Mouse (Mus musculus) hindbrain, postnatal 0 days (tissue): ENCODE measurements around the gene Ddr1. TPM values are rescaled to one million over a fixed set of nuclear protein-coding genes. Genes with fewer than 3 reads are reported as not detected.

Experiments
- ATAC-seq: fragments of 200-750 bp; cut with Nextera tagmentation; 2 replicates; pipeline ENCODE4 v1.8.0; 2017; ENCODE audit warnings: mild to moderate bottlenecking, moderate TSS enrichment, moderate library complexity
- DNase-seq: peaks from one replicate; pipeline ENCODE4 v3.0.0-alpha.2; 2015; ENCODE audit warnings: low spot score
- H3K27ac ChIP-seq: fragments of 300-500 bp; sonication (generic); 2 replicates; pipeline ENCODE4 v1.5.1; 2014; ENCODE audit warnings: mild to moderate bottlenecking
- H3K27me3 ChIP-seq: fragments of 300-500 bp; sonication (generic); 2 replicates; pipeline ENCODE4 v1.6.1; 2014; ENCODE audit warnings: low read length, mixed read lengths; ENCODE audit not compliant: insufficient read depth
- H3K36me3 ChIP-seq: fragments of 300-500 bp; sonication (generic); 2 replicates; pipeline ENCODE4 v1.6.1; 2014; ENCODE audit warnings: low read length, mixed read lengths; ENCODE audit not compliant: insufficient read depth
- H3K4me1 ChIP-seq: fragments of 300-500 bp; sonication (generic); 2 replicates; pipeline ENCODE4 v1.6.1; 2014; ENCODE audit warnings: antibody characterized with exemption, low read length, mixed read lengths; ENCODE audit not compliant: insufficient read depth
- H3K4me2 ChIP-seq: fragments of 300-500 bp; sonication (generic); 2 replicates; pipeline ENCODE4 v1.6.1; 2014; ENCODE audit warnings: low read depth, mild to moderate bottlenecking, low read length, moderate library complexity, mixed read lengths
- H3K4me3 ChIP-seq: fragments of 300-500 bp; sonication (generic); 2 replicates; pipeline ENCODE4 v1.5.1; 2014; ENCODE audit warnings: low read length
- H3K9ac ChIP-seq: fragments of 300-500 bp; sonication (generic); replicated peaks from 2 replicates; pipeline ENCODE4 v1.6.1; 2014; ENCODE audit warnings: mild to moderate bottlenecking, low read length, moderate library complexity, mixed read lengths
- H3K9me3 ChIP-seq: fragments of 300-500 bp; sonication (generic); 2 replicates; pipeline ENCODE4 v1.6.1; 2016; ENCODE audit warnings: low read length, mixed read lengths
- CTCF ChIP-seq: IDR thresholded peaks from 2 replicates; pipeline ENCODE4 v1.5.1; 2016; ENCODE audit warnings: antibody characterized with exemption, control low read depth, low read depth
- WGBS: fragments of 180-500 bp; shearing (Covaris S2); extraction: QIAGEN DNeasy Blood & Tissue Kit; methylation state at CpG from one replicate; pipeline ENCODE4 v1.1.7; 2014; 5-methylcytosine and 5-hydroxymethylcytosine counted together
- polyA plus RNA-seq: library from polyadenylated mRNA; unstranded; fragments of >200 nt; fragmentation: Nextera tagmentation; extraction: Ambion mirVana; gene quantifications from 2 replicates; pipeline ENCODE4 v1.2.1, GENCODE M21; 2015
- total RNA-seq: library from RNA; depleted of rRNA; stranded (reverse); fragments of >200 nt; gene quantifications from 2 replicates; pipeline ENCODE4 v1.2.3, GENCODE M21; 2014

Ddr1 gene
- total and polyA plus RNA-seq, 2 experiments from 2014 or later: 63.3 to 139 TPM

DNA sequence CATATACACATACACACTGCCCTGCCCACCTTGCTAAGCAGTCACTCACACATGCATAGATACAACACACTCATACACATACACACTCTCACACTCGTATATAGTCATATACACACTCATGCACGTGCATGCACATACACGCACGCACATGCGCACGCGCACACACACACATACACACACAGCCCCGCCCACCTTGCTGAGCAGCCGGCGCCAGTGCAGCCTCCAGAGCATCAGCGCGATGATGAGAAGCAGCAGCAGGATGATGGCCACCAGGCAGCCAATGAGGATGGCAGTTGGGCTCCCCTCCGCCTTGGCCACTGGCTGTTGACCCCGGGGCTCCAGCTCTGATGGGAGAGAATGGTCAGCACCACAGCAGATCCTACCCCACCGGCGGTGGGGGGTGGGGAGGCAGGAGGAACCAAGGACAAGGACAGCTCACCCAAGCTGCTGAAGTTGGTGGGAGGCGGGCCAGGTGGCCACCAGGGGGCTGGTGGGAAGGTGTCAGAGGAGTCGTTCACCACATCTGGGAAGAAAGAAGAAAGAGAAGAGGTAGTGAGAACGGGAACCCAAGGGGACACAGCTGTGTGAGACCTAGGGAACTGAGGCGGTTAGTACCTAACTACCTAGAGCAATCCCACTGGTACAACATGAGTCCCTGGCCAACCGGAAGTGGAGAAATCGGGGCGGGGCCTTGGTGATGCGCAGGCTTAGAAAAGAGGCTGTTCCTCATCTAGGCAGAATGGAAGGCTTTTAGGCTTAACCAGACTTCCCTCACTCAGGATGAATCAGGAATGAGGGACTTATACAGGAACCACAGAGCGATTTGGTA lies 15.9 kb downstream of the Ddr1 start:
- peaks cover 87% of the 10 kb centered on the region for H3K36me3 ChIP-seq
- TF ChIP-seq CTCF: peak; percentile 21; the same call in 1 of the 2 replicates
- no peak overlapping the region for H3K27ac ChIP-seq
- H3K4me2 ChIP-seq: no peak overlapping the region
- no peaks in the 10 kb centered on the region for H3K9me3 ChIP-seq
- H3K27me3 ChIP-seq: no peaks in the 10 kb centered on the region
- 88% methylated on average over 25 of the region's 25 CpGs for WGBS
- H3K4me1 ChIP-seq: peaks cover 5% of the 10 kb centered on the region; the same call in 1 of the 2 replicates
- DNase-seq (no peak), ATAC-seq (no peak)
- no peak overlapping the region for H3K4me3 ChIP-seq
- no peak overlapping the region for H3K9ac ChIP-seq

DNA sequence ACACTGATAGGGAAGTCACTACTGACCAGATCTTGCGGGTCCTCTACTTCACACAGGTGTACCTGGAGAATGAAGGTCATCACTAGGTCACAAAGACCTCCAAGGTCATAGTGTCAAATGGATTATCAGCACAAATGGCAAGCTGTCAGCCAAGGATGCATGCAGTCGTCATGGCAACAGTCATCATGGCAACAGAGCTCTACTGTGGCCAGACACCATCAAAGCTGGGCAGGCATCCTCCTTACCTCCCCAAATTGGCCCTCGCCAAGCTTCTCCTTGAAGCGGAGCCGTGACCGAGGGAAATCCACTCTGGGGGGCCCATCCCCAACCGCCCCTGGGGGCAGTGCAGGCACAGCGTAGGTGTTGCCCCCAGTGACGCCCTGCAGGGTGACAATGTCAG lies 19.4 kb downstream of the Ddr1 start:
- peak overlapping the region; percentile 70; the same call in 1 of the 2 replicates for H3K27ac ChIP-seq
- peak; percentile 55; the same call in 1 of the 2 replicates for ATAC-seq

DNA sequence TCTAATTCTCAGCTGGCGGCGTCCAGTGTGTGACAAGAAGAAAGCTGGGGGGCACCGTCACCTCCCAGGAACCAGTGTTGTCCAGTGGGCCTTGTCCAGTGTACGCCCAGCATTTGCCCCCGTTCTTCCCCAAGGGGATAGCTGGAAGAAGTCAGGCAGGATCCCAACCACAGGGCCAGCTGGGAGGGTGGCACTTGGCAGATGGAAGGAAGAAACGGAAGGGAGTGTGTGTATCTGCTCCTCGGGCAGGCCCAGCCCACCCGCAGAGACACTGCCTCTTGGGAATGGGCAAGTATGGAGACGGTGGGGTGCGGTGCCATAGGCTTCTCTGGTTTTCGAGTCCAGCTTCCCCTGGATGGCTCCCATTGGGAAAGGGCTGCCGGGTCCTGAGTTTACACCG lies 22.4 kb downstream of the Ddr1 start:
- WGBS: 76% methylated on average over 13 of the region's 13 CpGs
- H3K27ac ChIP-seq: no peak overlapping the region

More for the DNA sequence above, 19.4 kb downstream of the Ddr1 start:
- Histone ChIP-seq H3K36me3 (peaks cover 81% of the 10 kb centered on the region), H3K9me3 (no peaks in the 10 kb centered on the region), H3K4me2 (no peak overlapping the region), H3K4me3 (no peak overlapping the region), H3K4me1 (peaks cover 5% of the 10 kb centered on the region; the same call in 1 of the 2 replicates), H3K27me3 (no peaks in the 10 kb centered on the region), H3K9ac (no peak overlapping the region)
- WGBS: 45% methylated on average over 9 of the region's 9 CpGs
- peak; percentile 71 for DNase-seq
- no peak for TF ChIP-seq CTCF

DNA sequence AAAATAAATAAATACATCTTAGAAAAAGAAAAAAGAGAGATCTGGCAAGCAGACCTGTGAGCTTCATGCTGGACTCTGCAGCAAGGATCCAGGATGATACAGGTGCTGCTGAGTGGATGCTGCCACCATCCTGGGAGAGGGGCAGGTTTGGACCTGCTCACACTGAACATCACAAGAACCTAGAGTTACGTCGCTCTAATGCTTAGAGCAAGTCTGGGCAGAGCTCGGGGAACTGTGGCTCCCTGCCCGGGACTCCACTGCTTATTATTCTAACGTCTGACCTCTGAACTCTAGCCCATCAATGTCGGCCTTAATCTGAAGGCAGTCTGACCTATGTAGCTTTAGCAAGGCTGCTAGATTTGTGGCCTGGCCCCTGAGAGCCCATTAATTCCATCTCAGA lies 23.8 kb downstream of the Ddr1 start:
- H3K9me3 ChIP-seq: no peaks in the 10 kb centered on the region
- peaks cover 43% of the 10 kb centered on the region for H3K36me3 ChIP-seq
- DNase-seq (no peak), ATAC-seq (no peak)
- no peak for TF ChIP-seq CTCF
- 22% methylated on average over 6 of the region's 6 CpGs for WGBS
- peaks cover 5% of the 10 kb centered on the region; the same call in 1 of the 2 replicates for H3K4me1 ChIP-seq
- no peak overlapping the region for H3K4me3 ChIP-seq
- H3K4me2 ChIP-seq: no peak overlapping the region
- no peak overlapping the region for H3K27ac ChIP-seq
- no peak overlapping the region for H3K9ac ChIP-seq
- no peaks in the 10 kb centered on the region for H3K27me3 ChIP-seq

More for the DNA sequence above, 22.4 kb downstream of the Ddr1 start:
- Histone ChIP-seq H3K36me3 (peaks cover 50% of the 10 kb centered on the region), H3K4me1 (peaks cover 5% of the 10 kb centered on the region; the same call in 1 of the 2 replicates), H3K27me3 (no peaks in the 10 kb centered on the region), H3K4me3 (no peak overlapping the region), H3K9me3 (no peaks in the 10 kb centered on the region), H3K4me2 (no peak overlapping the region), H3K9ac (no peak overlapping the region)
- DNase-seq: no peak
- TF ChIP-seq CTCF: no peak
- ATAC-seq: no peak

DNA sequence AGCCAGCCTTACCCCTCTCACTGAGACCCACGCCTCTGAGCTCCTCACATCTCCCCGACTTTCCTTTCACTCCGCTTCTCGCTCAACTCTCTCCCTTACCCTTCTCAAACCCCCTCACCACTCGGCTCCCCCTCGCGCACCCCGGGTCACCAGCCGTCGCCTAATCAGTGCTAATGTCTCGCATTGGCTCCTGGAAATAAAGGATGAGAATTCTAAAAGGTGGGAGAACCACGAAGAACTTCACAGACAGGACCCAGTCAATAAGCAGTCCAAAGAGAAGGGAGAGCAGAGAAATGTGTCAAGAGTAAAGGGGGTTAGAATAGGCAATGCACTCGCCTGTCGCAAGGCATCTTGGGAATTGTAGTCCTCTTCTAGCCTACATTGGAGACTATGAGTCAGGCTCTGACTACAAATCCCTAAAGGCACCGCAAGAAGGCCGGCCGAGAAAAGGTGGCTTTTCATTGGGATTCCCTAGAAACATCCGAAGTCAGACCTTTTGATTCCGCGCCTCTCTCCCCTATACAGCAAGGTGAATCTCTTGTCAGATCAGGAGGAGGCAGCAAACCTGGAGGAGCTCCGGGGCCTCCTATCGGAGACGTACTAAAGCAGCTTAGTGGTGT lies 30.9 kb downstream of the Ddr1 start, which contains the start of gene Gtf2h4:
Gene Gtf2h4 (minus strand): TSS at position 324 of the 620 bp plus-strand sequence.
- WGBS: under 1% methylated on average over 23 of the region's 23 CpGs
- peak; percentile 98 for DNase-seq
- Histone ChIP-seq H3K9ac (peak within 1 kb of the TSS; percentile 75), H3K9me3 (no peaks in the 10 kb centered on the region), H3K36me3 (no peaks in the 10 kb centered on the region; the same call in 1 of the 2 replicates), H3K4me1 (no peaks in the 10 kb centered on the region), H3K27ac (peak within 1 kb of the TSS; percentile 45; the same call in 1 of the 2 replicates), H3K27me3 (no peaks in the 10 kb centered on the region), H3K4me2 (peak within 1 kb of the TSS; percentile 90), H3K4me3 (peak within 1 kb of the TSS; percentile 64)
- peak; percentile 41; the same call in 1 of the 2 replicates for TF ChIP-seq CTCF
- peak; percentile 98 for ATAC-seq

DNA sequence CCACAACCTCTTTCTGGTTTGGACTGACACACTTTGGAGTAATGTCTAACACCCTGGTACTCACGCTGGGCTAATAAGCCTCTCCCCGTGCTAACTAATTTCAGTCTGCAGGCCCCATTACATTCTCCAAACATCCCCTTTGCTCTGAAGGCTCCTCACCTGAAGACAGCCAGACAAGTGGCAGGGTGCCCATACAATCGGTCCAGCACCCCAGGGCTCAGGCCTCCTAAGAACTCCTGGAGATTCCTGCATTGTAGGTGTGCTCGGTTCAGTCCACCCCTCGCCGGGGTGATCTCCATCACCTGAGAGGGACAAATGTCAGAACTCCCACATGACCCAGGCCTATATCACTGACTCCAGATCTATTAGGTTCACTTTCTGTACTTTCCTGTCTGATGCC lies 31.9 kb downstream of the Ddr1 start:
- no peaks in the 10 kb centered on the region; the same call in 1 of the 2 replicates for H3K36me3 ChIP-seq
- H3K9ac ChIP-seq: no peak overlapping the region
- TF ChIP-seq CTCF: no peak
- no peaks in the 10 kb centered on the region for H3K4me1 ChIP-seq
- no peaks in the 10 kb centered on the region for H3K9me3 ChIP-seq
- no peak for ATAC-seq
- DNase-seq: no peak
- 85% methylated on average over 6 of the region's 6 CpGs for WGBS
- no peak overlapping the region for H3K4me3 ChIP-seq
- H3K27ac ChIP-seq: no peak overlapping the region
- H3K4me2 ChIP-seq: no peak overlapping the region
- no peaks in the 10 kb centered on the region for H3K27me3 ChIP-seq
